Mouse (Mus musculus) heart, embryonic 15.5 days (tissue): ENCODE measurements around the gene Ugt1a10. TPM values are rescaled to one million over a fixed set of nuclear protein-coding genes. Genes with fewer than 3 reads are reported as not detected.
"Not testable (repeated sequence)": the region's sequence is repeated elsewhere in the genome, so short reads cannot be mapped to it uniquely, and the experiment has no call there.

Experiments used
- ATAC-seq: fragments of 200-750 bp; cut with Nextera tagmentation; replicated peaks from 2 replicates; pipeline ENCODE4 v1.8.0; 2017; ENCODE audit warnings: low read depth, moderate TSS enrichment; ENCODE audit not compliant: insufficient number of reproducible peaks, insufficient read depth, low FRiP score
- H3K27ac ChIP-seq: fragments of 300-500 bp; sonication (generic); 2 replicates; pipeline ENCODE4 v1.5.1; 2015; ENCODE audit warnings: mild to moderate bottlenecking, inconsistent platforms
- H3K27me3 ChIP-seq: fragments of 300-500 bp; sonication (generic); 2 replicates; pipeline ENCODE4 v1.6.1; 2015; ENCODE audit warnings: inconsistent platforms
- H3K36me3 ChIP-seq: fragments of 300-500 bp; sonication (generic); 2 replicates; pipeline ENCODE4 v1.6.1; 2015; ENCODE audit warnings: mild to moderate bottlenecking, inconsistent platforms
- H3K4me1 ChIP-seq: fragments of 300-500 bp; sonication (generic); replicated peaks from 2 replicates; pipeline ENCODE4 v1.6.1; 2015; ENCODE audit warnings: inconsistent platforms
- H3K4me2 ChIP-seq: fragments of 300-500 bp; sonication (generic); 2 replicates; pipeline ENCODE4 v1.6.1; 2015; ENCODE audit warnings: inconsistent platforms, mild to moderate bottlenecking, moderate library complexity
- H3K4me3 ChIP-seq: fragments of 300-500 bp; sonication (generic); 2 replicates; pipeline ENCODE4 v1.5.1; 2015; ENCODE audit warnings: mild to moderate bottlenecking, inconsistent platforms
- H3K9ac ChIP-seq: fragments of 300-500 bp; sonication (generic); 2 replicates; pipeline ENCODE4 v1.6.1; 2015; ENCODE audit warnings: mild to moderate bottlenecking, inconsistent platforms
- H3K9me3 ChIP-seq: fragments of 300-500 bp; sonication (generic); replicated peaks from 2 replicates; pipeline ENCODE4 v1.6.1; 2016; ENCODE audit warnings: inconsistent platforms
- WGBS: fragments of 180-500 bp; shearing (Covaris S2); methylation state at CpG from one replicate; pipeline ENCODE4 v1.1.7; 2015; ENCODE audit warnings: mixed read lengths; 5-methylcytosine and 5-hydroxymethylcytosine counted together
- polyA plus RNA-seq: library from polyadenylated mRNA; unstranded; fragments of >200 nt; fragmentation: Nextera tagmentation; extraction: Ambion mirVana; gene quantifications from 2 replicates; pipeline ENCODE4 v1.2.1, GENCODE M21; 2015

Gene Ugt1a10
- polyA plus RNA-seq, 1 experiment from 2014 or later: not detected

GRCm38 (mm10) chr1:88143966-88144675 is 88.9 kb downstream of the Ugt1a10 start:
- 3% methylated on average over 5 of the region's 5 CpGs for WGBS
- not testable (repeated sequence) for H3K27ac ChIP-seq, H3K27me3 ChIP-seq, H3K4me1 ChIP-seq, H3K4me2 ChIP-seq, H3K4me3 ChIP-seq, H3K9me3 ChIP-seq, H3K36me3 ChIP-seq, H3K9ac ChIP-seq, ATAC-seq

GRCm38 (mm10) chr1:88145278-88145677 is 90.1 kb downstream of the Ugt1a10 start:
- not testable (repeated sequence) for H3K4me1 ChIP-seq, H3K27me3 ChIP-seq, H3K9ac ChIP-seq, H3K36me3 ChIP-seq, ATAC-seq, H3K4me3 ChIP-seq, H3K9me3 ChIP-seq, H3K4me2 ChIP-seq, H3K27ac ChIP-seq
- 53% methylated on average over 2 of the region's 2 CpGs for WGBS

- WGBS: 56% methylated on average over 2 of the region's 2 CpGs
- H3K27me3 ChIP-seq, H3K4me2 ChIP-seq, H3K4me1 ChIP-seq, H3K27ac ChIP-seq, H3K9me3 ChIP-seq, H3K4me3 ChIP-seq, H3K36me3 ChIP-seq, ATAC-seq, H3K9ac ChIP-seq: not testable (repeated sequence)
Measured at GRCm38 (mm10) chr1:88150133-88150532, 94.9 kb downstream of the Ugt1a10 start.

GRCm38 (mm10) chr1:88158430-88158829 is 103.2 kb downstream of the Ugt1a10 start:
- WGBS: 64% methylated on average over 2 of the region's 2 CpGs
- Histone ChIP-seq H3K9ac (no peak overlapping the region), H3K4me1 (no peaks in the 10 kb centered on the region), H3K4me3 (no peak overlapping the region), H3K9me3 (no peaks in the 10 kb centered on the region), H3K4me2 (no peak overlapping the region), H3K27me3 (no peaks in the 10 kb centered on the region), H3K27ac (no peak overlapping the region), H3K36me3 (no peaks in the 10 kb centered on the region)
- ATAC-seq: no peak

- no peak within 1 kb of the TSS for H3K4me2 ChIP-seq
- ATAC-seq: no peak
- no peak within 1 kb of the TSS for H3K9ac ChIP-seq
- no peak within 1 kb of the TSS for H3K4me3 ChIP-seq
- no peaks in the 10 kb centered on the region for H3K4me1 ChIP-seq
- H3K36me3 ChIP-seq: no peaks in the 10 kb centered on the region
- H3K9me3 ChIP-seq: no peaks in the 10 kb centered on the region
- 76% methylated on average over 5 of the region's 5 CpGs for WGBS
- no peaks in the 10 kb centered on the region for H3K27me3 ChIP-seq
- H3K27ac ChIP-seq: no peak within 1 kb of the TSS
Measured at GRCm38 (mm10) chr1:88165711-88166110, 110.5 kb downstream of the Ugt1a10 start, which contains the start of gene Ugt1a5. Gene Ugt1a5, plus strand, starts transcription at chr1:88166012.

- H3K4me3 ChIP-seq, H3K27ac ChIP-seq, H3K9ac ChIP-seq, H3K27me3 ChIP-seq, ATAC-seq, H3K36me3 ChIP-seq, H3K4me2 ChIP-seq, H3K9me3 ChIP-seq, H3K4me1 ChIP-seq: not testable (repeated sequence)
- 78% methylated on average over 7 of the region's 7 CpGs for WGBS
Measured at GRCm38 (mm10) chr1:88172190-88172589, 117.0 kb downstream of the Ugt1a10 start.

- H3K27ac ChIP-seq: no peak overlapping the region
- no peaks in the 10 kb centered on the region for H3K4me1 ChIP-seq
- H3K9ac ChIP-seq: no peak overlapping the region
- H3K4me3 ChIP-seq: no peak overlapping the region
- no peaks in the 10 kb centered on the region for H3K27me3 ChIP-seq
- 77% methylated on average over 1 of the region's 1 CpGs for WGBS
- ATAC-seq: no peak
- H3K4me2 ChIP-seq: no peak overlapping the region
- no peaks in the 10 kb centered on the region for H3K36me3 ChIP-seq
- peaks cover 5% of the 10 kb centered on the region; the same call in 1 of the 2 replicates for H3K9me3 ChIP-seq
Measured at GRCm38 (mm10) chr1:88179657-88180056, 124.5 kb downstream of the Ugt1a10 start.

- no peak overlapping the region for H3K4me2 ChIP-seq
- 75% methylated on average over 5 of the region's 5 CpGs for whole genome bisulfite sequencing
- ATAC-seq: no peak
- H3K9ac ChIP-seq: no peak overlapping the region
- no peaks in the 10 kb centered on the region for H3K27me3 ChIP-seq
- no peaks in the 10 kb centered on the region for H3K36me3 ChIP-seq
- H3K27ac ChIP-seq: no peak overlapping the region
- H3K4me3 ChIP-seq: no peak overlapping the region
- no peaks in the 10 kb centered on the region for H3K4me1 ChIP-seq
- no peaks in the 10 kb centered on the region for H3K9me3 ChIP-seq
Measured at GRCm38 (mm10) chr1:88186325-88186935, 131.2 kb downstream of the Ugt1a10 start.

- no peaks in the 10 kb centered on the region for H3K27me3 ChIP-seq
- H3K9ac ChIP-seq: no peak overlapping the region
- H3K9me3 ChIP-seq: no peaks in the 10 kb centered on the region
- no peaks in the 10 kb centered on the region for H3K36me3 ChIP-seq
- WGBS: 66% methylated on average over 3 of the region's 3 CpGs
- H3K27ac ChIP-seq: no peak overlapping the region
- ATAC-seq: no peak
- H3K4me2 ChIP-seq: no peak overlapping the region
- H3K4me3 ChIP-seq: no peak overlapping the region
- no peaks in the 10 kb centered on the region for H3K4me1 ChIP-seq
Measured at GRCm38 (mm10) chr1:88192136-88192535, 136.9 kb downstream of the Ugt1a10 start.

- H3K4me3 ChIP-seq: no peak overlapping the region
- H3K27me3 ChIP-seq: no peaks in the 10 kb centered on the region
- H3K4me1 ChIP-seq: no peaks in the 10 kb centered on the region
- H3K27ac ChIP-seq: no peak overlapping the region
- WGBS: 90% methylated on average over 1 of the region's 1 CpGs
- H3K9me3 ChIP-seq: no peaks in the 10 kb centered on the region
- H3K4me2 ChIP-seq: no peak overlapping the region
- ATAC-seq: no peak
- no peaks in the 10 kb centered on the region for H3K36me3 ChIP-seq
- no peak overlapping the region for H3K9ac ChIP-seq
Measured at GRCm38 (mm10) chr1:88195687-88196086, 140.5 kb downstream of the Ugt1a10 start.

GRCm38 (mm10) chr1:88197443-88197842 is 142.3 kb downstream of the Ugt1a10 start:
- Histone ChIP-seq H3K27me3 (no peaks in the 10 kb centered on the region), H3K27ac (no peak overlapping the region), H3K36me3 (no peaks in the 10 kb centered on the region), H3K9me3 (no peaks in the 10 kb centered on the region), H3K4me2 (no peak overlapping the region), H3K4me1 (no peaks in the 10 kb centered on the region), H3K9ac (no peak overlapping the region), H3K4me3 (no peak overlapping the region)
- WGBS: 69% methylated on average over 3 of the region's 3 CpGs
- no peak for ATAC-seq

GRCm38 (mm10) chr1:88199996-88200395 is 144.8 kb downstream of the Ugt1a10 start:
- no peaks in the 10 kb centered on the region for H3K27me3 ChIP-seq
- ATAC-seq: no peak
- H3K9me3 ChIP-seq: no peaks in the 10 kb centered on the region
- no peak overlapping the region for H3K27ac ChIP-seq
- H3K36me3 ChIP-seq: no peaks in the 10 kb centered on the region
- no peak overlapping the region for H3K4me3 ChIP-seq
- no peak overlapping the region for H3K4me2 ChIP-seq
- H3K9ac ChIP-seq: no peak overlapping the region
- peaks cover under 1% of the 10 kb centered on the region; the same call in 1 of the 2 replicates for H3K4me1 ChIP-seq
- WGBS: 62% methylated on average over 2 of the region's 2 CpGs
